Mouse (Mus musculus): ENCODE data around the gene Clca2.

DNA sequence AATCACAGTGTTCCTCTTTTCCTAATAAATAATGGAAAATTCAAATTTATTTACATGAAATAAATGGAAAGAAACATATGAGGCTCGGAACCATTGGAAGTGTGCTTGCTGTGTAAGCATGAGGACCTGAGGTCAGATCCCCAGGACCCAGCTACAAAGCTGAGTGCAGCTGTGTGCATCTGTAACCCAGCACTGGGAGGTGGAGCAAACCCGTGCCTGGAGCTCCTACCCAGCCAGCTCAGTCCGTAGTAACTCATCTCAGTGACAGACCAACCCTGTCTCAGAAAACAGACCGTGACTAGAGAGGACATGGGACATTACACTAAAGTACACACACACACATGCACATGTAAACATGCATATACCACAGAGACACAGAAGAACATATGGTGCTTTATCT is 41.0 kb upstream of the Clca2 start:
- TF ChIP-seq CTCF (IDR thresholded peaks at IDR 0.05; ENCODE audit: low read depth) = no peak
- TF ChIP-seq EP300 (IDR thresholded peaks at IDR 0.05; ENCODE audit: low read depth) = no peak
